Mouse (Mus musculus): Measurements from ENCODE around the gene A630001G21Rik. TPM values are rescaled to one million over a fixed set of nuclear protein-coding genes. Genes with fewer than 3 reads are reported as not detected.

A630001G21Rik gene
- polyA plus RNA-seq, 1 experiment = 4.8 TPM

Other genes with a start within 250 kb of the A630001G21Rik start
- gene G530012D18Rik, start 203.0 kb downstream of the A630001G21Rik start, polyA plus RNA-seq (2012; rRNA removed) = 0.22 TPM in 1 of 2 replicates, not detected in the other
- 20.4 and 22.2 TPM in 2 replicates for gene Sp110, start 179.8 kb downstream of the A630001G21Rik start, polyA plus RNA-seq (2012; rRNA removed)
- 14.0 and 15.8 TPM in 2 replicates for gene Sp140, start 178.3 kb downstream of the A630001G21Rik start, polyA plus RNA-seq (2012; rRNA removed)
- gene Sp100, start 128.7 kb downstream of the A630001G21Rik start, polyA plus RNA-seq (2012; rRNA removed) = 32.2 and 37.7 TPM in 2 replicates
- gene Cab39, start 14.8 kb upstream of the A630001G21Rik start, polyA plus RNA-seq (2012; rRNA removed) = 116 and 130 TPM in 2 replicates
- gene Itm2c, start 115.6 kb upstream of the A630001G21Rik start, polyA plus RNA-seq (2012; rRNA removed) = 160 and 190 TPM in 2 replicates
- 0.08 and 0.41 TPM in 2 replicates for gene 4933407L21Rik, start 149.8 kb upstream of the A630001G21Rik start, polyA plus RNA-seq (2012; rRNA removed)
- 0.06 and 0.08 TPM in 2 replicates for gene Gpr55, start 182.4 kb upstream of the A630001G21Rik start, polyA plus RNA-seq (2012; rRNA removed)
- not detected in 2 replicates for gene Spata3, start 238.2 kb upstream of the A630001G21Rik start, polyA plus RNA-seq (2012; rRNA removed)

All from urinary bladder, adult 2 months (tissue).